Mouse (Mus musculus): Measurements from ENCODE around the gene Ccdc182.

DNA sequence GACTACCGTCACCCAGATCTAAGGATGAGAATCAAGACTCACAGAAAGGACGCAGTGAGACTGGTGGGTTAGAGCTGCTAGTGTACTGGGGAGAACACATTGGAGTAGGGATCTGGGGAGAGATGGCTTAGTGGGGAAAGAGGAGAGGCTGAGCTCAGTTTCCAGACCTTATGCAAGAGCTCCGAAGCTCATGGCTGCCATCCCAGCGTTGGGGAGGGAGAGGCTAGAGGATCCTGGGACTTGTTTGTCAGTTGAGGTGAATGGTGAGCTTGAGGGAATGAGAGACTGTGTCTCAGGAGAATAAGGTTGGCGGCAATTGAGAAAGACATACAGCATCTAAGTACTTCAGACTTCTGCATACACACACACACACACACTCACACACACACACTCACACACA is 45.2 kb upstream of the Ccdc182 start:
- TF ChIP-seq CTCF (IDR thresholded peaks at IDR 0.05; ENCODE audit: low read depth) (no peak), EP300 (IDR thresholded peaks at IDR 0.05; ENCODE audit: low read depth) (no peak)
